Mouse (Mus musculus) bone marrow macrophage, adult 2 months (primary cell): ENCODE measurements around the gene Kif1b. TPM values are rescaled to one million over a fixed set of nuclear protein-coding genes. Genes with fewer than 3 reads are reported as not detected.

Experiments
- H3K27ac ChIP-seq: 2 replicates; pipeline ENCODE4 v1.5.1; 2012; ENCODE audit warnings: low read depth, low read length; ENCODE audit not compliant: insufficient read depth
- H3K4me1 ChIP-seq: 2 replicates; pipeline ENCODE4 v1.6.1; 2012; ENCODE audit warnings: low read length; ENCODE audit not compliant: control insufficient read depth, insufficient read depth
- H3K4me3 ChIP-seq: 2 replicates; pipeline ENCODE4 v1.5.1; 2012; ENCODE audit warnings: mild to moderate bottlenecking, low read length, moderate library complexity; ENCODE audit not compliant: insufficient read depth
- CTCF ChIP-seq: IDR thresholded peaks from 2 replicates; pipeline ENCODE4 v1.5.1; 2012; ENCODE audit warnings: low read depth, mild to moderate bottlenecking, low read length, moderate library complexity
- POLR2A ChIP-seq: IDR thresholded peaks from 2 replicates; pipeline ENCODE4 v1.6.1; 2012; ENCODE audit warnings: mild to moderate bottlenecking, low read depth, low read length, borderline replicate concordance
- polyA plus RNA-seq: library from polyadenylated mRNA; stranded (reverse); fragments of >200 nt; gene quantifications from 2 replicates; pipeline ENCODE4 v1.2.4, GENCODE M21; 2012; ENCODE audit not compliant: missing spikeins, insufficient read depth, insufficient read length

Kif1b gene
- polyA plus RNA-seq, 1 experiment, result 26.4 TPM

GRCm38 (mm10) chr4:149136982-149137770, 170.3 kb downstream of the Kif1b start, which contains the start of gene Cenps:
Gene Cenps, minus strand, starts transcription at chr4:149137629.
- H3K27ac ChIP-seq, result peak within 1 kb of the TSS; percentile 47

GRCm38 (mm10) chr4:149136116-149136850, 171.2 kb downstream of the Kif1b start:
- H3K4me3 ChIP-seq, result peak overlapping the region; percentile 61
- H3K27ac ChIP-seq, result no peak overlapping the region
- H3K4me1 ChIP-seq, result peaks cover 4% of the 10 kb centered on the region
- TF ChIP-seq POLR2A (no peak), CTCF (no peak)

More at GRCm38 (mm10) chr4:149136982-149137770, 170.3 kb downstream of the Kif1b start, which contains the start of gene Cenps:
- peak; percentile 72; the same call in 1 of the 2 replicates for TF ChIP-seq CTCF
- TF ChIP-seq POLR2A, result no peak
- Histone ChIP-seq H3K4me1 (peaks cover 4% of the 10 kb centered on the region), H3K4me3 (peak within 1 kb of the TSS; percentile 61)

- no peak overlapping the region for H3K4me3 ChIP-seq
- H3K4me1 ChIP-seq, result peaks cover 4% of the 10 kb centered on the region
- H3K27ac ChIP-seq, result no peak overlapping the region
- no peak for TF ChIP-seq POLR2A
- TF ChIP-seq CTCF, result no peak
Observed at GRCm38 (mm10) chr4:149133395-149133794, 174.1 kb downstream of the Kif1b start.

GRCm38 (mm10) chr4:149131789-149132565, 175.5 kb downstream of the Kif1b start:
- Histone ChIP-seq H3K4me1 (peaks cover 4% of the 10 kb centered on the region), H3K27ac (no peak overlapping the region), H3K4me3 (no peak overlapping the region)
- no peak for TF ChIP-seq POLR2A
- no peak for TF ChIP-seq CTCF

GRCm38 (mm10) chr4:149131021-149131752, 176.3 kb downstream of the Kif1b start:
- no peaks in the 10 kb centered on the region; the same call in 1 of the 2 replicates for H3K4me1 ChIP-seq
- H3K27ac ChIP-seq, result no peak overlapping the region
- H3K4me3 ChIP-seq, result no peak overlapping the region
- TF ChIP-seq CTCF (no peak), POLR2A (no peak)

- H3K27ac ChIP-seq, result no peak overlapping the region
- TF ChIP-seq POLR2A (no peak), CTCF (no peak)
- no peaks in the 10 kb centered on the region for H3K4me1 ChIP-seq
- no peak overlapping the region for H3K4me3 ChIP-seq
Observed at GRCm38 (mm10) chr4:149128467-149128866, 179.0 kb downstream of the Kif1b start.

GRCm38 (mm10) chr4:149126663-149127062, 180.8 kb downstream of the Kif1b start, which contains the start of gene Cort:
Gene Cort, minus strand, starts transcription at chr4:149126763.
- TF ChIP-seq CTCF (no peak), POLR2A (no peak)

More at GRCm38 (mm10) chr4:149126663-149127062, 180.8 kb downstream of the Kif1b start, which contains the start of gene Cort:
- Histone ChIP-seq H3K4me3 (no peak within 1 kb of the TSS), H3K4me1 (no peaks in the 10 kb centered on the region), H3K27ac (no peak within 1 kb of the TSS)

Other genes with a start within 250 kb of the Kif1b start
- gene Pex14, start 207.8 kb downstream of the Kif1b start, polyA plus RNA-seq, result 19.6 and 19.7 TPM in 2 replicates
- 18.5 and 20.8 TPM in 2 replicates for gene Dffa, start 203.5 kb downstream of the Kif1b start, polyA plus RNA-seq
- gene Cort, start 180.9 kb downstream of the Kif1b start, polyA plus RNA-seq, result not detected in 2 replicates
- 7.2 and 7.3 TPM in 2 replicates for gene Cenps, start 170.1 kb downstream of the Kif1b start, polyA plus RNA-seq
- 365 and 378 TPM in 2 replicates for gene Pgd, start 140.9 kb downstream of the Kif1b start, polyA plus RNA-seq
- gene Ube4b, start 119.1 kb upstream of the Kif1b start, polyA plus RNA-seq, result 49.6 and 54.5 TPM in 2 replicates
- gene Rbp7, start 147.3 kb upstream of the Kif1b start, polyA plus RNA-seq, result not detected in 2 replicates
- not detected in 2 replicates for gene Tmem274, start 169.7 kb upstream of the Kif1b start, polyA plus RNA-seq
- 4.7 and 8.1 TPM in 2 replicates for gene Nmnat1, start 177.5 kb upstream of the Kif1b start, polyA plus RNA-seq
- 12.2 and 14.0 TPM in 2 replicates for gene Lzic, start 177.5 kb upstream of the Kif1b start, polyA plus RNA-seq
- 16.2 and 18.8 TPM in 2 replicates for gene Ctnnbip1, start 210.5 kb upstream of the Kif1b start, polyA plus RNA-seq